Mouse (Mus musculus) embryonic facial prominence, embryonic 13.5 days (tissue): ENCODE measurements at regions not wholly inside any gene's neighbourhood (a gene's known extent, or its start where the extent isn't known, plus 50 kb on each side); places are given as distances from the start of the nearest gene placed in this dataset.

Experiments
- ATAC-seq: fragments of 200-750 bp; cut with Nextera tagmentation; 2 replicates; pipeline ENCODE4 v1.8.0; 2017; ENCODE audit warnings: low read depth; ENCODE audit not compliant: insufficient number of reproducible peaks, insufficient read depth, low FRiP score, low TSS enrichment
- H3K27ac ChIP-seq: fragments of 300-500 bp; sonication (generic); 2 replicates; pipeline ENCODE4 v1.5.1; 2015; ENCODE audit warnings: moderate library complexity, mild to moderate bottlenecking, inconsistent platforms
- H3K27me3 ChIP-seq: fragments of 300-500 bp; sonication (generic); 2 replicates; pipeline ENCODE4 v1.6.1; 2015; ENCODE audit warnings: mild to moderate bottlenecking, inconsistent platforms
- H3K36me3 ChIP-seq: fragments of 300-500 bp; sonication (generic); 2 replicates; pipeline ENCODE4 v1.6.1; 2015; ENCODE audit warnings: mild to moderate bottlenecking, inconsistent platforms
- H3K4me1 ChIP-seq: fragments of 300-500 bp; sonication (generic); 2 replicates; pipeline ENCODE4 v1.6.1; 2015; ENCODE audit warnings: inconsistent platforms
- H3K4me2 ChIP-seq: fragments of 300-500 bp; sonication (generic); 2 replicates; pipeline ENCODE4 v1.6.1; 2015; ENCODE audit warnings: moderate library complexity, mild to moderate bottlenecking, inconsistent platforms
- H3K4me3 ChIP-seq: fragments of 300-500 bp; sonication (generic); 2 replicates; pipeline ENCODE4 v1.5.1; 2015; ENCODE audit warnings: mild to moderate bottlenecking, inconsistent platforms
- H3K9ac ChIP-seq: fragments of 300-500 bp; sonication (generic); 2 replicates; pipeline ENCODE4 v1.6.1; 2015; ENCODE audit warnings: mild to moderate bottlenecking, inconsistent platforms
- H3K9me3 ChIP-seq: fragments of 300-500 bp; sonication (generic); 2 replicates; pipeline ENCODE4 v1.6.1; 2016; ENCODE audit warnings: inconsistent platforms
- WGBS: fragments of 180-500 bp; shearing (Covaris S2); methylation state at CpG from one replicate; pipeline ENCODE4 v1.1.7; 2015; ENCODE audit warnings: mixed read lengths; 5-methylcytosine and 5-hydroxymethylcytosine counted together

GRCm38 (mm10) chr2:44464631-44465030 is 462.8 kb downstream of the Gtdc1 start:
- Histone ChIP-seq H3K4me2 (no peak overlapping the region), H3K4me3 (no peak overlapping the region), H3K27me3 (no peaks in the 10 kb centered on the region), H3K27ac (no peak overlapping the region), H3K9ac (no peak overlapping the region), H3K36me3 (no peaks in the 10 kb centered on the region), H3K9me3 (no peaks in the 10 kb centered on the region), H3K4me1 (peaks cover 4% of the 10 kb centered on the region; the same call in 1 of the 2 replicates)
- 88% methylated on average over 7 of the region's 7 CpGs for WGBS
- ATAC-seq: no peak

GRCm38 (mm10) chr2:44462619-44463329 is 464.7 kb downstream of the Gtdc1 start:
- peaks cover 4% of the 10 kb centered on the region; the same call in 1 of the 2 replicates for H3K4me1 ChIP-seq
- no peaks in the 10 kb centered on the region for H3K9me3 ChIP-seq
- H3K9ac ChIP-seq: no peak overlapping the region
- ATAC-seq: no peak
- H3K27ac ChIP-seq: no peak overlapping the region
- no peaks in the 10 kb centered on the region for H3K27me3 ChIP-seq
- no peak overlapping the region for H3K4me2 ChIP-seq
- H3K4me3 ChIP-seq: no peak overlapping the region
- no peaks in the 10 kb centered on the region for H3K36me3 ChIP-seq
- WGBS: 88% methylated on average over 13 of the region's 13 CpGs

- H3K4me1 ChIP-seq: peaks cover 4% of the 10 kb centered on the region; the same call in 1 of the 2 replicates
- no peak overlapping the region for H3K4me2 ChIP-seq
- ATAC-seq: no peak
- H3K9me3 ChIP-seq: no peaks in the 10 kb centered on the region
- WGBS: 69% methylated on average over 16 of the region's 16 CpGs
- H3K36me3 ChIP-seq: no peaks in the 10 kb centered on the region
- no peak overlapping the region for H3K4me3 ChIP-seq
- no peak overlapping the region for H3K9ac ChIP-seq
- no peak overlapping the region for H3K27ac ChIP-seq
- H3K27me3 ChIP-seq: no peaks in the 10 kb centered on the region
Measured at GRCm38 (mm10) chr2:44461289-44462250, 465.9 kb downstream of the Gtdc1 start.

DNA sequence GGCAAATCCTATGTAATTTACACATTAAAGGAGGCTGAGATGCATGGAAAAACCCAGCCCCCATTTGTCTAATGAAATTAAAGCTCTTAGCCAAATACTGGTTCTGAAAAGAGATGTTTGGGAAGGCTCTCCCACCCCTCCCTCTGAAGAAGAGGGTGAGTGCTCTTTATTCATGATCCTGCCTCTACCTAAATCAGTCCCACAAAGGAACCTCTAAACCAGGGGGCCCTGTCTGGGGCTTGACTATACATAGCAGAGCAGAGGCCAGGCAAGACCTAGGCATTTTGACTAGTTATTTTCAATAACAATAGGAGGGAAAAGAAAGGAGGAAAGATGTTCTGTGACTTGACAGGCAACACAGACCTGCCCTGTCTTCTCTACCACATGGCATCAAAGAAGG is 478.0 kb downstream of the Gtdc1 start:
- H3K4me3 ChIP-seq: no peak overlapping the region
- H3K27ac ChIP-seq: no peak overlapping the region
- no peaks in the 10 kb centered on the region for H3K36me3 ChIP-seq
- no peaks in the 10 kb centered on the region for H3K9me3 ChIP-seq
- no peaks in the 10 kb centered on the region for H3K27me3 ChIP-seq
- H3K4me2 ChIP-seq: no peak overlapping the region
- ATAC-seq: no peak
- H3K9ac ChIP-seq: no peak overlapping the region
- H3K4me1 ChIP-seq: peaks cover 9% of the 10 kb centered on the region; the same call in 1 of the 2 replicates
